Mouse (Mus musculus) midbrain, embryonic 16.5 days (tissue): ENCODE results near the gene Gm5105. TPM values are rescaled to one million over a fixed set of nuclear protein-coding genes. Genes with fewer than 3 reads are reported as not detected.
A peak's percentile ranks its signal among the peaks of the same experiment; 100 is the strongest.

Experiments used
- ATAC-seq: fragments of 200-750 bp; cut with Nextera tagmentation; 2 replicates; pipeline ENCODE4 v1.8.0; 2017; ENCODE audit warnings: moderate TSS enrichment
- H3K27ac ChIP-seq: fragments of 300-500 bp; sonication (generic); 2 replicates; pipeline ENCODE4 v1.5.1; 2014; ENCODE audit warnings: mild to moderate bottlenecking, low read length, mixed read lengths
- H3K27me3 ChIP-seq: fragments of 300-500 bp; sonication (generic); 2 replicates; pipeline ENCODE4 v1.6.1; 2014; ENCODE audit warnings: low read depth, low read length, mixed read lengths; ENCODE audit not compliant: control insufficient read depth, insufficient read depth
- H3K36me3 ChIP-seq: fragments of 300-500 bp; sonication (generic); 2 replicates; pipeline ENCODE4 v1.6.1; 2014; ENCODE audit warnings: mild to moderate bottlenecking, low read length, moderate library complexity, mixed read lengths; ENCODE audit not compliant: control insufficient read depth, insufficient read depth
- H3K4me1 ChIP-seq: fragments of 300-500 bp; sonication (generic); 2 replicates; pipeline ENCODE4 v1.6.1; 2014; ENCODE audit warnings: mild to moderate bottlenecking, low read length, mixed read lengths; ENCODE audit not compliant: control insufficient read depth, insufficient read depth
- H3K4me2 ChIP-seq: fragments of 300-500 bp; sonication (generic); 2 replicates; pipeline ENCODE4 v1.6.1; 2014; ENCODE audit warnings: mild to moderate bottlenecking, low read length, mixed read lengths
- H3K4me3 ChIP-seq: fragments of 300-500 bp; sonication (generic); 2 replicates; pipeline ENCODE4 v1.5.1; 2014; ENCODE audit warnings: low read depth, mild to moderate bottlenecking, low read length, moderate library complexity, mixed read lengths
- H3K9ac ChIP-seq: fragments of 300-500 bp; sonication (generic); 2 replicates; pipeline ENCODE4 v1.6.1; 2014; ENCODE audit warnings: low read depth, low read length, mixed read lengths
- H3K9me3 ChIP-seq: fragments of 300-500 bp; sonication (generic); replicated peaks from 2 replicates; pipeline ENCODE4 v1.6.1; 2014; ENCODE audit warnings: mild to moderate bottlenecking, low read length, mixed read lengths; ENCODE audit not compliant: control insufficient read depth, poor library complexity, severe bottlenecking
- WGBS: fragments of 180-500 bp; shearing (Covaris S2); extraction: QIAGEN DNeasy Blood & Tissue Kit; methylation state at CpG from one replicate; pipeline ENCODE4 v1.1.7; 2014; 5-methylcytosine and 5-hydroxymethylcytosine counted together
- polyA plus RNA-seq: library from polyadenylated mRNA; unstranded; fragments of >200 nt; fragmentation: Nextera tagmentation; extraction: Ambion mirVana; gene quantifications from 2 replicates; pipeline ENCODE4 v1.2.1, GENCODE M21; 2015

Gene Gm5105
- polyA plus RNA-seq, 1 experiment from 2014 or later, result 0.26 TPM

GRCm38 (mm10) chr3:138096263-138097028 is 29.3 kb upstream of the Gm5105 start:
- H3K4me2 ChIP-seq, result no peak overlapping the region
- H3K27me3 ChIP-seq, result no peaks in the 10 kb centered on the region
- no peaks in the 10 kb centered on the region for H3K36me3 ChIP-seq
- 88% methylated on average over 19 of the region's 19 CpGs for WGBS
- H3K9ac ChIP-seq, result no peak overlapping the region
- H3K27ac ChIP-seq, result no peak overlapping the region
- ATAC-seq, result 0 out of 2 replicates have a peak, but pooled peaks have one; percentile 14
- no peaks in the 10 kb centered on the region for H3K9me3 ChIP-seq
- no peaks in the 10 kb centered on the region for H3K4me1 ChIP-seq
- H3K4me3 ChIP-seq, result no peak overlapping the region

GRCm38 (mm10) chr3:138095718-138096117 is 28.5 kb upstream of the Gm5105 start:
- no peaks in the 10 kb centered on the region for H3K27me3 ChIP-seq
- no peaks in the 10 kb centered on the region for H3K36me3 ChIP-seq
- H3K4me1 ChIP-seq, result no peaks in the 10 kb centered on the region
- H3K4me3 ChIP-seq, result no peak overlapping the region
- no peak for ATAC-seq
- WGBS, result 60% methylated on average over 10 of the region's 10 CpGs
- 0 out of 2 replicates have a peak overlapping the region, but pooled peaks have one; percentile 28 for H3K27ac ChIP-seq
- H3K9me3 ChIP-seq, result no peaks in the 10 kb centered on the region
- no peak overlapping the region for H3K9ac ChIP-seq
- no peak overlapping the region for H3K4me2 ChIP-seq

GRCm38 (mm10) chr3:138095301-138095700 is 28.1 kb upstream of the Gm5105 start:
- Histone ChIP-seq H3K27ac (0 out of 2 replicates have a peak overlapping the region, but pooled peaks have one; percentile 28), H3K36me3 (no peaks in the 10 kb centered on the region), H3K27me3 (no peaks in the 10 kb centered on the region), H3K9ac (no peak overlapping the region), H3K4me2 (no peak overlapping the region), H3K4me1 (no peaks in the 10 kb centered on the region), H3K4me3 (no peak overlapping the region), H3K9me3 (no peaks in the 10 kb centered on the region)
- no peak for ATAC-seq
- WGBS, result 86% methylated on average over 3 of the region's 3 CpGs

- no peaks in the 10 kb centered on the region for H3K9me3 ChIP-seq
- ATAC-seq, result no peak
Observed at GRCm38 (mm10) chr3:138083896-138084295, 16.7 kb upstream of the Gm5105 start.

GRCm38 (mm10) chr3:138083073-138083637 is 16.0 kb upstream of the Gm5105 start:
- H3K4me2 ChIP-seq, result no peak overlapping the region
- H3K4me1 ChIP-seq, result no peaks in the 10 kb centered on the region
- H3K27me3 ChIP-seq, result no peaks in the 10 kb centered on the region
- H3K4me3 ChIP-seq, result no peak overlapping the region
- ATAC-seq, result no peak
- H3K36me3 ChIP-seq, result no peaks in the 10 kb centered on the region
- H3K9ac ChIP-seq, result no peak overlapping the region
- WGBS, result 82% methylated on average over 1 of the region's 1 CpGs
- H3K27ac ChIP-seq, result no peak overlapping the region
- H3K9me3 ChIP-seq, result no peaks in the 10 kb centered on the region

More at GRCm38 (mm10) chr3:138083896-138084295, 16.7 kb upstream of the Gm5105 start:
- no peak overlapping the region for H3K27ac ChIP-seq
- H3K9ac ChIP-seq, result no peak overlapping the region
- no peaks in the 10 kb centered on the region for H3K27me3 ChIP-seq
- H3K4me1 ChIP-seq, result no peaks in the 10 kb centered on the region
- 60% methylated on average over 4 of the region's 4 CpGs for WGBS
- H3K36me3 ChIP-seq, result no peaks in the 10 kb centered on the region
- no peak overlapping the region for H3K4me2 ChIP-seq
- H3K4me3 ChIP-seq, result no peak overlapping the region

- H3K27me3 ChIP-seq, result no peaks in the 10 kb centered on the region
- no peaks in the 10 kb centered on the region for H3K36me3 ChIP-seq
- no peaks in the 10 kb centered on the region for H3K4me1 ChIP-seq
- WGBS, result 88% methylated on average over 1 of the region's 1 CpGs
- H3K27ac ChIP-seq, result no peak overlapping the region
- no peak for ATAC-seq
- no peaks in the 10 kb centered on the region for H3K9me3 ChIP-seq
- H3K4me3 ChIP-seq, result no peak overlapping the region
- no peak overlapping the region for H3K9ac ChIP-seq
- no peak overlapping the region for H3K4me2 ChIP-seq
Observed at GRCm38 (mm10) chr3:138078701-138079100, 11.5 kb upstream of the Gm5105 start.

- no peak overlapping the region for H3K27ac ChIP-seq
- no peaks in the 10 kb centered on the region for H3K27me3 ChIP-seq
- WGBS, result 85% methylated on average over 11 of the region's 11 CpGs
- no peak overlapping the region for H3K4me2 ChIP-seq
- no peaks in the 10 kb centered on the region for H3K36me3 ChIP-seq
- no peak overlapping the region for H3K9ac ChIP-seq
- ATAC-seq, result no peak
- H3K4me3 ChIP-seq, result no peak overlapping the region
- no peaks in the 10 kb centered on the region for H3K4me1 ChIP-seq
- no peaks in the 10 kb centered on the region for H3K9me3 ChIP-seq
Observed at GRCm38 (mm10) chr3:138077476-138078340, 10.5 kb upstream of the Gm5105 start.

GRCm38 (mm10) chr3:138075209-138075608 is 8.0 kb upstream of the Gm5105 start:
- WGBS, result 50% methylated on average over 8 of the region's 8 CpGs
- H3K27me3 ChIP-seq, result no peaks in the 10 kb centered on the region
- no peaks in the 10 kb centered on the region for H3K9me3 ChIP-seq
- no peaks in the 10 kb centered on the region for H3K4me1 ChIP-seq
- no peak overlapping the region for H3K9ac ChIP-seq
- no peak overlapping the region for H3K27ac ChIP-seq
- H3K4me2 ChIP-seq, result no peak overlapping the region
- no peak overlapping the region for H3K4me3 ChIP-seq
- peak; percentile 70 for ATAC-seq
- H3K36me3 ChIP-seq, result no peaks in the 10 kb centered on the region
